Mouse (Mus musculus) small intestine, adult 2 months (tissue): ENCODE results near the gene RPS10-NUDT3. TPM values are rescaled to one million over a fixed set of nuclear protein-coding genes. Genes with fewer than 3 reads are reported as not detected.

ENCODE experiments used
- H3K27ac ChIP-seq: fragments of 200-500 bp; 2 replicates; pipeline ENCODE4 v1.5.1; 2012; ENCODE audit warnings: low read depth, low read length, control low read depth, inconsistent platforms; ENCODE audit not compliant: insufficient read depth
- H3K27me3 ChIP-seq: fragments of 200-500 bp; 2 replicates; pipeline ENCODE4 v1.6.1; 2012; ENCODE audit warnings: mild to moderate bottlenecking, moderate library complexity, low read length, inconsistent platforms; ENCODE audit not compliant: control insufficient read depth, insufficient read depth
- H3K36me3 ChIP-seq: fragments of 200-500 bp; 2 replicates; pipeline ENCODE4 v1.6.1; 2012; ENCODE audit warnings: mild to moderate bottlenecking, low read length, control low read depth, inconsistent platforms; ENCODE audit not compliant: control insufficient read depth, insufficient read depth
- H3K4me1 ChIP-seq: fragments of 200-500 bp; 2 replicates; pipeline ENCODE4 v1.6.1; 2012; ENCODE audit warnings: low read length, inconsistent platforms, mixed read lengths; ENCODE audit not compliant: control insufficient read depth, insufficient read depth, insufficient read length
- H3K4me3 ChIP-seq: fragments of 200-500 bp; 2 replicates; pipeline ENCODE4 v1.5.1; 2012; ENCODE audit warnings: low read depth, mild to moderate bottlenecking, control low read depth, inconsistent platforms, low read length, moderate library complexity
- CTCF ChIP-seq: fragments of 200-500 bp; IDR thresholded peaks from 2 replicates; pipeline ENCODE4 v1.5.1; 2012; ENCODE audit warnings: low read depth, mild to moderate bottlenecking, control low read depth, inconsistent platforms, low read length, moderate library complexity, mixed read lengths; ENCODE audit not compliant: insufficient replicate concordance, insufficient read length; ENCODE audit errors: extremely low read depth
- POLR2A ChIP-seq: fragments of 200-500 bp; IDR thresholded peaks from 2 replicates; pipeline ENCODE4 v1.6.1; 2012; ENCODE audit warnings: low read depth, mild to moderate bottlenecking, control low read depth, inconsistent platforms, low read length, moderate library complexity
- WGBS: fragments of 180-500 bp; shearing (Covaris S2); methylation state at CpG from one replicate; pipeline ENCODE4 v1.1.7; 2018; 5-methylcytosine and 5-hydroxymethylcytosine counted together
- polyA plus RNA-seq: library from polyadenylated mRNA; depleted of rRNA; stranded (reverse); fragments of >200 nt; gene quantifications from 2 replicates; pipeline ENCODE4 v1.2.3, GENCODE M21; 2012

RPS10-NUDT3 gene
- polyA plus RNA-seq, 1 experiment: not detected

- Histone ChIP-seq H3K27ac (no peak overlapping the region), H3K4me3 (no peak overlapping the region), H3K36me3 (no peaks in the 10 kb centered on the region), H3K4me1 (peaks cover 13% of the 10 kb centered on the region), H3K27me3 (no peaks in the 10 kb centered on the region)
- TF ChIP-seq CTCF: no peak
- no peak for TF ChIP-seq POLR2A
- 77% methylated on average over 7 of the region's 7 CpGs for WGBS
These were observed 88.4 kb downstream of the RPS10-NUDT3 start for GRCm38 (mm10) chr17:27546574-27547085.

- TF ChIP-seq CTCF (no peak), POLR2A (no peak)
These were observed 89.0 kb downstream of the RPS10-NUDT3 start for GRCm38 (mm10) chr17:27545991-27546390.

GRCm38 (mm10) chr17:27544551-27544950 is 90.5 kb downstream of the RPS10-NUDT3 start:
- TF ChIP-seq CTCF (no peak), POLR2A (no peak)
- Histone ChIP-seq H3K4me1 (peaks cover 13% of the 10 kb centered on the region), H3K4me3 (no peak overlapping the region), H3K27me3 (no peaks in the 10 kb centered on the region), H3K27ac (no peak overlapping the region), H3K36me3 (no peaks in the 10 kb centered on the region)
- 89% methylated on average over 11 of the region's 11 CpGs for WGBS

More at GRCm38 (mm10) chr17:27545991-27546390, 89.0 kb downstream of the RPS10-NUDT3 start:
- Histone ChIP-seq H3K27me3 (no peaks in the 10 kb centered on the region), H3K27ac (no peak overlapping the region), H3K4me1 (peaks cover 13% of the 10 kb centered on the region), H3K4me3 (no peak overlapping the region), H3K36me3 (no peaks in the 10 kb centered on the region)
- 73% methylated on average over 12 of the region's 12 CpGs for WGBS

GRCm38 (mm10) chr17:27541984-27542383 is 93.0 kb downstream of the RPS10-NUDT3 start:
- no peak for TF ChIP-seq POLR2A
- no peak for TF ChIP-seq CTCF
- Histone ChIP-seq H3K36me3 (no peaks in the 10 kb centered on the region), H3K4me1 (peaks cover 7% of the 10 kb centered on the region), H3K4me3 (no peak overlapping the region), H3K27me3 (no peaks in the 10 kb centered on the region), H3K27ac (no peak overlapping the region)
- 91% methylated on average over 3 of the region's 3 CpGs for WGBS

GRCm38 (mm10) chr17:27541261-27541660 is 93.8 kb downstream of the RPS10-NUDT3 start:
- WGBS: 78% methylated on average over 2 of the region's 2 CpGs
- H3K4me3 ChIP-seq: no peak overlapping the region
- no peak overlapping the region for H3K27ac ChIP-seq
- H3K36me3 ChIP-seq: no peaks in the 10 kb centered on the region
- TF ChIP-seq POLR2A: no peak
- no peak for TF ChIP-seq CTCF
- H3K27me3 ChIP-seq: no peaks in the 10 kb centered on the region
- peaks cover 7% of the 10 kb centered on the region for H3K4me1 ChIP-seq

GRCm38 (mm10) chr17:27534718-27535117 is 100.3 kb downstream of the RPS10-NUDT3 start:
- no peaks in the 10 kb centered on the region; the same call in 1 of the 2 replicates for H3K4me1 ChIP-seq
- 6% methylated on average over 10 of the region's 10 CpGs for WGBS
- TF ChIP-seq POLR2A: no peak
- peak; percentile 98 for TF ChIP-seq CTCF
- no peaks in the 10 kb centered on the region for H3K27me3 ChIP-seq
- no peak overlapping the region for H3K4me3 ChIP-seq
- no peak overlapping the region for H3K27ac ChIP-seq
- H3K36me3 ChIP-seq: no peaks in the 10 kb centered on the region

GRCm38 (mm10) chr17:27533354-27533753 is 101.7 kb downstream of the RPS10-NUDT3 start:
- whole genome bisulfite sequencing: 91% methylated on average over 3 of the region's 3 CpGs
- H3K27ac ChIP-seq: no peak overlapping the region
- TF ChIP-seq CTCF (peak; percentile 13; the same call in 1 of the 2 replicates), POLR2A (no peak)

More at GRCm38 (mm10) chr17:27533354-27533753, 101.7 kb downstream of the RPS10-NUDT3 start:
- Histone ChIP-seq H3K36me3 (no peaks in the 10 kb centered on the region), H3K4me1 (no peaks in the 10 kb centered on the region; the same call in 1 of the 2 replicates), H3K27me3 (no peaks in the 10 kb centered on the region), H3K4me3 (no peak overlapping the region)
